In the genomic region with DNA sequence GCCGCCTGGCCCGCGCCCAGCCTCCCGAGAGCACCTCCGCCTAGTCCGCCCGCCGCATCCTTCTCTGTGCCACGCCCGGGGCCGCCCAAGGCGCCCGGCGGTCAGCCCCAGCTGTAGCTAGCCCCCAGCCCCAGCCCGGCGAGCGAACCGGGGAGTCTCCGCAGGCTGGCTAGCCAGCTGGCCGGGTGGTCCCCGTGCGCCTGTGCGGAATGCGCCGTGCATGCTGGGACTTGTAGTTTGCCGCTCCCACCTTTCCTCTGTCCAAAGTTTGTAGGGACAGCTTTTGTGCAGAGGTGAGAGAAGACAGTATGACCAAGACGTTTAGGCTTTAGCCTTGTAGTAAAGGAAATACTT, we compare ENCODE assay signal across 8 mouse cellular contexts. TPM values are rescaled to one million over a fixed set of nuclear protein-coding genes. Genes with fewer than 3 reads are reported as not detected.
DNase-seq lines count a peak whose midpoint lies in the region; ATAC-seq lines count a peak whose summit lies in the region.

A gene (minus strand): TSS at position 195 of the 354 bp plus-strand sequence.

- 0 out of 2 replicates have a peak, but pooled peaks cover 5% of the 10 kb centered on the region for H3K4me1 ChIP-seq in neural tube, embryonic 11.5 days (ENCODE audit: control insufficient read depth, insufficient read depth, low read length)
- peaks cover 14% of the 10 kb centered on the region for H3K4me1 ChIP-seq in embryonic facial prominence, embryonic 13.5 days
- H3K4me1 ChIP-seq in heart, embryonic 10.5 days, result peaks cover 16% of the 10 kb centered on the region
- 0 out of 2 replicates have a peak, but pooled peaks cover 7% of the 10 kb centered on the region for H3K4me1 ChIP-seq in kidney, embryonic 14.5 days (ENCODE audit: control insufficient read depth, insufficient read depth, low read length)
- peaks cover 16% of the 10 kb centered on the region for H3K4me1 ChIP-seq in limb, embryonic 15.5 days
- peaks cover 12% of the 10 kb centered on the region for H3K4me1 ChIP-seq in neural tube, embryonic 12.5 days

- no peaks in the 10 kb centered on the region for H3K36me3 ChIP-seq in neural tube, embryonic 11.5 days (ENCODE audit: control insufficient read depth, insufficient read depth, low read length)
- no peaks in the 10 kb centered on the region for H3K36me3 ChIP-seq in embryonic facial prominence, embryonic 13.5 days
- H3K36me3 ChIP-seq in heart, embryonic 10.5 days, result no peaks in the 10 kb centered on the region
- no peaks in the 10 kb centered on the region for H3K36me3 ChIP-seq in kidney, embryonic 14.5 days (ENCODE audit: control insufficient read depth, insufficient read depth, low read length)
- H3K36me3 ChIP-seq in limb, embryonic 15.5 days, result no peaks in the 10 kb centered on the region
- no peaks in the 10 kb centered on the region for H3K36me3 ChIP-seq in neural tube, embryonic 12.5 days

- peak within 1 kb of the TSS; percentile 80 for H3K4me3 ChIP-seq in neural tube, embryonic 11.5 days (ENCODE audit: low read depth, low read length)
- H3K4me3 ChIP-seq in embryonic facial prominence, embryonic 13.5 days, result peak within 1 kb of the TSS; percentile 87
- H3K4me3 ChIP-seq in heart, embryonic 10.5 days, result peak within 1 kb of the TSS; percentile 84
- peak within 1 kb of the TSS; percentile 87 for H3K4me3 ChIP-seq in kidney, embryonic 14.5 days (ENCODE audit: low read length)
- H3K4me3 ChIP-seq in limb, embryonic 15.5 days, result peak within 1 kb of the TSS; percentile 85
- peak within 1 kb of the TSS; percentile 83 for H3K4me3 ChIP-seq in neural tube, embryonic 12.5 days

- peak within 1 kb of the TSS; percentile 79 for H3K4me2 ChIP-seq in neural tube, embryonic 11.5 days (ENCODE audit: low read depth)
- peak within 1 kb of the TSS; percentile 89 for H3K4me2 ChIP-seq in embryonic facial prominence, embryonic 13.5 days
- H3K4me2 ChIP-seq in kidney, embryonic 14.5 days (replicated peaks; ENCODE audit: low read depth, low read length), result peak within 1 kb of the TSS; percentile 77
- H3K4me2 ChIP-seq in limb, embryonic 15.5 days, result peak within 1 kb of the TSS; percentile 95
- H3K4me2 ChIP-seq in neural tube, embryonic 12.5 days (replicated peaks), result peak within 1 kb of the TSS; percentile 95

- H3K9me3 ChIP-seq in neural tube, embryonic 11.5 days (ENCODE audit: control insufficient read depth, low read length), result no peaks in the 10 kb centered on the region
- H3K9me3 ChIP-seq in embryonic facial prominence, embryonic 13.5 days, result no peaks in the 10 kb centered on the region
- no peaks in the 10 kb centered on the region for H3K9me3 ChIP-seq in heart, embryonic 10.5 days
- H3K9me3 ChIP-seq in kidney, embryonic 14.5 days (ENCODE audit: control insufficient read depth, low read length), result no peaks in the 10 kb centered on the region
- no peaks in the 10 kb centered on the region for H3K9me3 ChIP-seq in limb, embryonic 15.5 days
- H3K9me3 ChIP-seq in neural tube, embryonic 12.5 days, result no peaks in the 10 kb centered on the region

- under 1% methylated on average over 27 of the region's 27 CpGs for WGBS in neural tube, embryonic 11.5 days
- under 1% methylated on average over 25 of the region's 27 CpGs for WGBS in embryonic facial prominence, embryonic 13.5 days
- under 1% methylated on average over 27 of the region's 27 CpGs for WGBS in heart, embryonic 10.5 days
- WGBS in kidney, embryonic 14.5 days, result under 1% methylated on average over 27 of the region's 27 CpGs
- whole genome bisulfite sequencing in limb, embryonic 15.5 days, result under 1% methylated on average over 26 of the region's 27 CpGs
- under 1% methylated on average over 27 of the region's 27 CpGs for WGBS in neural tube, embryonic 12.5 days

- H3K27ac ChIP-seq in neural tube, embryonic 11.5 days (ENCODE audit: low read depth, low read length), result peak within 1 kb of the TSS; percentile 42; the same call in 1 of the 2 replicates
- no peak within 1 kb of the TSS for H3K27ac ChIP-seq in embryonic facial prominence, embryonic 13.5 days
- H3K27ac ChIP-seq in heart, embryonic 10.5 days, result peak within 1 kb of the TSS; percentile 88
- no peak within 1 kb of the TSS for H3K27ac ChIP-seq in kidney, embryonic 14.5 days (ENCODE audit: low read depth, low read length)
- no peak within 1 kb of the TSS for H3K27ac ChIP-seq in limb, embryonic 15.5 days
- H3K27ac ChIP-seq in neural tube, embryonic 12.5 days, result peak within 1 kb of the TSS; percentile 27; the same call in 1 of the 2 replicates

- peak within 1 kb of the TSS; percentile 86 for H3K9ac ChIP-seq in neural tube, embryonic 11.5 days (ENCODE audit: low read length)
- peak within 1 kb of the TSS; percentile 87 for H3K9ac ChIP-seq in embryonic facial prominence, embryonic 13.5 days
- peak within 1 kb of the TSS; percentile 81 for H3K9ac ChIP-seq in kidney, embryonic 14.5 days (ENCODE audit: low read depth, low read length)
- H3K9ac ChIP-seq in limb, embryonic 15.5 days, result peak within 1 kb of the TSS; percentile 73
- peak within 1 kb of the TSS; percentile 86 for H3K9ac ChIP-seq in neural tube, embryonic 12.5 days

- peak; percentile 79 for DNase-seq in neural tube, embryonic 11.5 days (ENCODE audit: low spot score)
- no peak for DNase-seq in neural tube, embryonic 10.5 days (ENCODE audit: extremely low spot score, low spot score)
- peak; percentile 80 for DNase-seq in heart, embryonic 10.5 days (ENCODE audit: low spot score)
- DNase-seq in urinary bladder, postnatal 14 days (ENCODE audit: low spot score), result peak; percentile 70

- H3K27me3 ChIP-seq in neural tube, embryonic 11.5 days (ENCODE audit: control insufficient read depth, insufficient read depth, low read length), result no peaks in the 10 kb centered on the region
- peaks cover 25% of the 10 kb centered on the region for H3K27me3 ChIP-seq in embryonic facial prominence, embryonic 13.5 days
- H3K27me3 ChIP-seq in heart, embryonic 10.5 days (ENCODE audit: insufficient read depth, poor library complexity, severe bottlenecking), result peaks cover 18% of the 10 kb centered on the region; the same call in 1 of the 2 replicates
- H3K27me3 ChIP-seq in kidney, embryonic 14.5 days (ENCODE audit: control insufficient read depth, insufficient read depth, low read length), result no peaks in the 10 kb centered on the region; the same call in 1 of the 2 replicates
- H3K27me3 ChIP-seq in limb, embryonic 15.5 days, result peaks cover 13% of the 10 kb centered on the region
- peaks cover 3% of the 10 kb centered on the region; the same call in 1 of the 2 replicates for H3K27me3 ChIP-seq in neural tube, embryonic 12.5 days (replicated peaks)

- peak; percentile 97 for ATAC-seq in neural tube, embryonic 11.5 days (ENCODE audit: insufficient read depth, low FRiP score, low TSS enrichment)
- peak; percentile 78; the same call in 1 of the 2 replicates for ATAC-seq in embryonic facial prominence, embryonic 13.5 days (ENCODE audit: insufficient number of reproducible peaks, insufficient read depth, low FRiP score, low TSS enrichment, low read depth)
- peak; percentile 94 for ATAC-seq in kidney, embryonic 14.5 days (ENCODE audit: low FRiP score, low TSS enrichment)
- ATAC-seq in limb, embryonic 15.5 days (ENCODE audit: insufficient number of reproducible peaks, low FRiP score, low TSS enrichment, low read depth), result peak; percentile 77
- peak; percentile 97 for ATAC-seq in neural tube, embryonic 12.5 days (ENCODE audit: low FRiP score, low read depth)

RNA-seq across cellular contexts. Expression of the gene that starts here (rescaled TPM):
- 5.1 and 5.9 TPM in 2 replicates for polyA plus RNA-seq in neural tube, embryonic 11.5 days (2014; fragmentation: Nextera tagmentation; extraction: Ambion mirVana)
- polyA plus RNA-seq in embryonic facial prominence, embryonic 13.5 days (2015; fragmentation: Nextera tagmentation; extraction: Ambion mirVana), result 5.0 and 5.7 TPM in 2 replicates
- 8.4 and 11.3 TPM in 2 replicates for polyA plus RNA-seq in heart, embryonic 10.5 days (2016; fragmentation: Nextera tagmentation; extraction: Ambion mirVana)
- 7.2 TPM in 2 replicates for polyA plus RNA-seq in kidney, embryonic 14.5 days (2014; fragmentation: Nextera tagmentation; extraction: Ambion mirVana)
- 5.5 and 6.0 TPM in 2 replicates for polyA plus RNA-seq in limb, embryonic 15.5 days (2015; fragmentation: Nextera tagmentation; extraction: Ambion mirVana)
- polyA plus RNA-seq in neural tube, embryonic 12.5 days (2016; fragmentation: Nextera tagmentation; extraction: Ambion mirVana), result 6.8 and 7.9 TPM in 2 replicates

Comparison
In these comparisons a context has a peak if more than half of its experiments do, and no peak if none do; other contexts are left out.
1. H3K27ac ChIP-seq: peak in neural tube, embryonic 11.5 days (single experiment), heart, embryonic 10.5 days (single experiment) and neural tube, embryonic 12.5 days (single experiment); none in embryonic facial prominence, embryonic 13.5 days (single experiment), kidney, embryonic 14.5 days (single experiment) and limb, embryonic 15.5 days (single experiment).
2. Peak in every context shown above with its lines, with median percentiles within 50 percentile points of each other: ATAC-seq, H3K4me2 ChIP-seq, H3K4me3 ChIP-seq and H3K9ac ChIP-seq.